Mouse (Mus musculus) heart, adult 2 months (tissue): ENCODE data around the gene Gm42669.

Source experiments
- CTCF ChIP-seq: fragments of 200-600 bp; IDR thresholded peaks from 2 replicates; pipeline ENCODE4 v1.8.1; 2022; ENCODE audit warnings: antibody characterized with exemption, mild to moderate bottlenecking, moderate library complexity
- POLR2A ChIP-seq: fragments of 200-500 bp; IDR thresholded peaks from 2 replicates; pipeline ENCODE4 v1.6.1; 2011; ENCODE audit warnings: mild to moderate bottlenecking, low read depth, low read length, control low read depth; ENCODE audit not compliant: insufficient read depth

- no peak for TF ChIP-seq POLR2A
- no peak; the same call in none of the 2 replicates for TF ChIP-seq CTCF
These were observed 103.8 kb downstream of the Gm42669 start for GRCm38 (mm10) chr5:107611224-107611623.
